Mouse (Mus musculus) layer of hippocampus, adult 2 months (tissue): Measurements from ENCODE around the gene Ralgps1. TPM values are rescaled to one million over a fixed set of nuclear protein-coding genes. Genes with fewer than 3 reads are reported as not detected.
A peak's percentile ranks its signal among the peaks of the same experiment; 100 is the strongest.
"Not testable (repeated sequence)": the region's sequence is repeated elsewhere in the genome, so short reads cannot be mapped to it uniquely, and the experiment has no call there.

Experiments
- DNase-seq, 2 experiments: peaks; one replicate each; pipeline ENCODE4 v3.0.0; 2022; ENCODE audit warnings: low spot score in 2 of 2
- H3K27ac ChIP-seq: fragments of 200-600 bp; 2 replicates; pipeline ENCODE4 v1.8.1; 2022
- H3K4me3 ChIP-seq: fragments of 200-600 bp; 2 replicates; pipeline ENCODE4 v1.8.1; 2022; ENCODE audit warnings: mild to moderate bottlenecking
- CTCF ChIP-seq: fragments of 200-600 bp; conservative IDR thresholded peaks from 2 replicates; pipeline ENCODE4 v1.8.1; 2022; ENCODE audit warnings: antibody characterized with exemption, mild to moderate bottlenecking, moderate library complexity
- total RNA-seq, 2 experiments: library from RNA; stranded (reverse); gene quantifications; 2 replicates each; pipeline ENCODE4 v1.2.3; 2021

The Ralgps1 gene
- total RNA-seq, 2 experiments from 2014 or later, result 68.2 TPM

DNA sequence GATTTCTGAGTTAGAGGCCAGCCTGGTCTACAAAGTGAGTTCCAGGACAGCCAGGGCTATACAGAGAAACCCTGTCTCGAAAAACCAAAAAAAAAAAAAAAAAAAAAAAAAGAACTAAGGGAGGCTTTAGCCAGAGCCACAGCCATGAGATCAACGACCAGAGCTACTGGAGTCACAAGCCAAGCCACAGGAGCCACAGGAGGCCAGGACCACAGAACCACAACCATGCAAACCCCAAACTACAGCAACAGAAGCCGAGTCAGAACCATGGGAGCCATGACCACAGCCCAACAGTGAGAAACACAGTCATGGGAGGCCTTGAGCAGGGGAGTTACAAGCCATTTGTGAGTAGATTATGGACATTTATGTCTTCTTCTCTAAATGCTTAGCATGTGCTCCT is 41.7 kb downstream of the Ralgps1 start:
- Histone ChIP-seq H3K4me3 (no peak overlapping the region), H3K27ac (no peak overlapping the region)
- TF ChIP-seq CTCF, result no peak
- no peak for DNase-seq

DNA sequence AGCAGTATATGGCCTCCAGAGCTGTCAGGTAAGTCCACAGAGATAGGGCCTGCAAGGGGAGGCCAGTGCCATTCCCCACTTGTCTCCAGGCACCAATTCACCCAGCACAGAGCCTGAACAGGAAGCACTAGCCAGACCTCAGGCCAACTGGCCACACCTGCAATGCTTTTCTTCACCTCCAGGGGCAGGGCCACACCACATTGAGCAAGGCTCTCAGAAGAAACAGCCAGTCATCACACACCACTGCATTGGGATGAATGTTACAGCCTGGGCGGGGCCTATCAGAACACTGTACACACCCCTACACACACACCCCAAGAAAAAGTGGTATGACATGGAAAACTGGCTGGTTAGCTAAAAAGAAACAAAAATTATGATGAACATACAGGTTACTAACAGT is 42.3 kb downstream of the Ralgps1 start:
- TF ChIP-seq CTCF, result peak; percentile 78
- Histone ChIP-seq H3K4me3 (no peak overlapping the region), H3K27ac (no peak overlapping the region)
- no peak for DNase-seq

DNA sequence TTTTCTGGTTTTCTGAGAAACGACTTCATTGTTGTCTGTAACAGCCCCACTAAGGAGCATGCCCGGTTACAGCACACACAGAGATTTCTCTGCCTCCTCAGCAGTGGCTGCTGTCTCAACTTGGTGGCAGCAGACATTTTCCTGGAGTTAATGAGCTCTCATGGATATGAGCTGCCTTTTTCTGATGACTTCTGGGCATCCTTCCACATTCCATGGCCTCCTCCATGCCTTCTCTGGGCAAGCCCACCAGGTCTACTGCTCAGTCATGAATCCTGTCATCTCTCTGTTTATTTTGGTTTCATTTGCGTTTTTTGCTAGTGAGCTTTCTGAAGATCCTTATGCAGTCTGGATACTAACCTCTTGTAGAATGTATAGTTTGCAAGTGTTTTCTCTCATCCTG is 45.9 kb downstream of the Ralgps1 start:
- no peak for DNase-seq
- H3K27ac ChIP-seq, result no peak overlapping the region
- H3K4me3 ChIP-seq, result no peak overlapping the region
- TF ChIP-seq CTCF, result no peak

DNA sequence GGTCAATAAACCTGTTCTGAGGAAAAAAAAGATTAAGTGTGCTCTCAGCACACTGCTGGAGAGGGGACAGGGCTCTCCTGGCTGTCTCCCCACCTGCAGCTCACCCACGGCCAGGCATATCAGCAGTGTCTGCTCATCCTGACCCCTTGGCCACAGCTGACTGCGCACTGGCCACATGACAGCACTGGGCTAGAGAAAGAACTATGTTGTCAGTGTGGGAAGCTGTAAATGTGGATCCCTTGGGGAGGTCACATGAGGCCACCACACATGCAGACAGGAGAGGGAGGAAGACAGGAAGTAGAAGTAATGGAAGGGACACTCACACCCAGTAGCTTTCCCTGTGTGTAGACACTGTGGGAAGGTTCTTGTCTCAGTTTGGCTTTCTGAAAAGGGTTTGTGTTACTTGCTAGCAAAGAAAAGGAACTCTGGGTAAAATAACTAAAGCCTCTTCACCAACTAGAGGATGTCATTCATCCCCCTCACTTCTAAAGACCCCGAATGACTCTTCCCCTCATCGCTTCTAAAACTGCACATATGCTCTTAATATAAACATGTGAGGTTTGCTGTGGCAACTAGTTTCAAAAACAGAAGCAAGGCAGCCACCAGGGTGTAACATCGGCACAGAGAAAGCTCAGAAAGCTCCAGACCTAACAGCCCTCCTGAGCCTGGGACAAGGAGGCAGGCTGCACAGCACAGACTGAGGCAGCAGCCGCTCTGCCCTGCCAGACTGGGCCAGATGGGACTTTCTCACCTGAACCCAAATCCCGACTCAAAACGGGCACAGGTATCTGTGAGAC is 47.3 kb downstream of the Ralgps1 start:
- no peak for TF ChIP-seq CTCF
- H3K27ac ChIP-seq, result peak overlapping the region; percentile 29; the same call in 1 of the 2 replicates
- H3K4me3 ChIP-seq, result no peak overlapping the region
- DNase-seq, result no peak

DNA sequence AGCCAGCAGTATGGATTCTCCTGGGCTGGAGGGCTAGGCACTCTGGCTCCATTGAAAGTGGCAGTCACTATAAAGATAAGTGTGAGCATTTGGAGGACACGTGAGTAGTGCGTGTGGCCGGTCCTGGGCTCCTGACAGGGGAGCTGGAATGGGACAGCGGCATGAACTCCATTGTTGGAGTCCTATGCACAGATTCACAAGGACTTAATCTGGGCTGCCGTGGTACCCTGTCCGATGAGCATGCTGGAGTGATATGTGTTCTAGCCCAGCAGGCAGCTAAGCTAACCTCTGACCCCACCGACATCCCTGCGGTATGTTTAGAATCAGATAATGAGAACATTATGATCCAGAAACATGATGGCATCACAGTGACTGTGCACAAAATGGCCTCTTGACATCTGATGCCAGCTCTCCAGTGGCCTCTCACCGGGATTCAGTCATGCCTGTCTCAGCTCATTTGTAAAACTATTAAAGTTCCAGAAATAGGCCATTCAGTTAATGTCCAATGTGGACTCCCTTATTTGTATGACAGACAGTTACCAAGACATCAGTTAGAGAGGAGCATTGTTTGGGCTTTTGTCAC is 48.2 kb downstream of the Ralgps1 start:
- not testable (repeated sequence) for H3K4me3 ChIP-seq, DNase-seq, H3K27ac ChIP-seq

DNA sequence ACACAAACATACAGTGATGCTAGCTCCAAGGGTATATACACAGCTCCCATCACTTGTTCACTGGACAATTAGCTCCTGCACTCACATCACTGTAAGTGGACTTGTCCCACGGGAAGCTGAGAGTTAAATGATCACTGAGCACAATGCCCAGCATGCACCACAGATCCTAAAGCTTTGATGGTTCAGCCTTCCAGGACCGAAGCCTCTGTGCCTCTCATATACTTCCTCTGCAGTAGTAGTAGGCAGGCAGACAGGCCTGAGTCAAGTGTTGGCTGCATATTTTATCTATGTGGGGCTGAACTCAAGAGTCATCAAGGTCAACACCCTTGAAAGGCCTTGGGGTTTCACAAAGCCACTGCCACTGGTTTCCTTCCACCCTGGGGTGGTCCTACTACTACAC is 49.6 kb downstream of the Ralgps1 start:
- no peak overlapping the region for H3K4me3 ChIP-seq
- DNase-seq, result no peak
- H3K27ac ChIP-seq, result no peak overlapping the region
- no peak for TF ChIP-seq CTCF

DNA sequence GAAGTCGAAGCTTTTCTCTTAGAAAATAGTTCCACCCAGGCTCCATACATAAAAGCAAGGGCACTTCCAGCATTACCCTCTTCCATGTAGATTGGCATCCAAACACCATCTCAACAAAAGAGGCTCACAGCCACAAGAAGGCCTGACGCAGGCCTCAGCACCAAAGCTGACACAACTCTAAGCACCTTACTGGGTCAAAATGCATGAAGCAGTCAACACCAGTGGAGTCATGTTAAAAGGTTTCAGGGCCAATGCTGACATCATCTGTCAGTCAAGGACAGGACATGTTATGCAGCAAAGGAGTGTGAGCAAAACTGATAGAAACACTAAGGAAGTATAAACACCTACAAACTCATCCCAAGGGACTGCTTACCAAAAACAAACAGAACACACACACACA is 50.3 kb downstream of the Ralgps1 start:
- no peak overlapping the region for H3K4me3 ChIP-seq
- no peak for TF ChIP-seq CTCF
- H3K27ac ChIP-seq, result no peak overlapping the region
- no peak for DNase-seq

DNA sequence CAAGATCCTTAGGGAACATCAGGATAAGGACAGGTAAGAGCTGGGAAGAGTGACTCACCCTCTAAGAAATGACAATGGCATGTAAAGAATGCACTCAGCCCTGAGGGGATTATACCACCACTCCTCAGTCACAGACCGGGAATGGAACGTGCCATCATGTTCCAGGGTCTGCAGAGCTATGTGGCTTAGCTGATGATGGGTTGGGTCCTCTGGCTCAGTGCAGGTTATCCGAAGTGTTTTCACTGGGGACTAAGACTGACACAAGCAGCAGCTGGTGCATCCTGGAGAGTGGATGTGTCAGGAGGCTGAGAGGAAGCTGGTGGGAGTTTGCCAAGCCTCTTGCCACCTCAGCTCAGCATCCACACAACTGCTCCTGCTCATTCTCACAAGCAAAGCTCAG is 50.7 kb downstream of the Ralgps1 start:
- no peak overlapping the region for H3K4me3 ChIP-seq
- DNase-seq, result no peak
- H3K27ac ChIP-seq, result no peak overlapping the region
- no peak for TF ChIP-seq CTCF

DNA sequence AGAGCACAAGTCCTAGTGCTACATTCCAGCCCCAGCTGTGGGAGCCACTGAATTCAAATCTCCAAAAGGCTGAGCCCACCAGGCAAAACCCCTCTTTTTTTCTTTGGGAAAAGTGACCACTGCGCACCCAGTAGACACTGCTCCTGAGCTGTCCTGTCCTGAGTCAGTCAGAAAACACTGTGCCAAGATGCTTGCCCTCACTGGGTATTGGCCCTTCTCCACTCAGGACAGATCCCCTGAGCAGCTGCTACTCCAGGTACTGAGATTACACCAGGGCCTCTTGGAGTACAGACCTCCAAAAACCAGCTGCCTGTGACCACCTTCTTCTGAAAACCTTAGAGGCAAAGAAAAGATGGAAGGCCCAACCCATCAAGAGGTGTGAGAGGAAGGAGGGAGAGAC is 51.4 kb downstream of the Ralgps1 start:
- Histone ChIP-seq H3K4me3 (no peak overlapping the region), H3K27ac (no peak overlapping the region)
- no peak for TF ChIP-seq CTCF
- DNase-seq, result no peak

DNA sequence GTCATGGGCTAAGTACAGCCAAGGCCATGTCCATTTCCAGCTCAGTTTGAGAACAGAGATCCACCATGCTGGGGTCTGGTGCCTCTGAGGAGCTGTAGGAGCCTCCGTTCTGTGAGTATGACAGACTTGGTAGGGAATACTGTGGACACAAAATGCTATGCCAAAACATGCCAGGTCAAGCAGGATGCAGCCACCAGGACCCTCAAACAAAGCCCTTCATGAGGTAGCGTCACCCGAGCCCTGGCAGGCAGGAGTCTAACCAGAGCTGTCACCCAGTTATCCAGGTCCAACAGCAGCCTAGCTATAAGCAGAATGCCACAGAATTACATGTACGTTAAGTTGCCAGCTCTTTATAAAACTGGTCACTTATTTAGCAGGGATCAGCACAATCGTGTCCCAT is 51.8 kb downstream of the Ralgps1 start:
- no peak for TF ChIP-seq CTCF
- DNase-seq, result no peak
- H3K27ac ChIP-seq, result no peak overlapping the region; the same call in 1 of the 2 replicates
- H3K4me3 ChIP-seq, result no peak overlapping the region

DNA sequence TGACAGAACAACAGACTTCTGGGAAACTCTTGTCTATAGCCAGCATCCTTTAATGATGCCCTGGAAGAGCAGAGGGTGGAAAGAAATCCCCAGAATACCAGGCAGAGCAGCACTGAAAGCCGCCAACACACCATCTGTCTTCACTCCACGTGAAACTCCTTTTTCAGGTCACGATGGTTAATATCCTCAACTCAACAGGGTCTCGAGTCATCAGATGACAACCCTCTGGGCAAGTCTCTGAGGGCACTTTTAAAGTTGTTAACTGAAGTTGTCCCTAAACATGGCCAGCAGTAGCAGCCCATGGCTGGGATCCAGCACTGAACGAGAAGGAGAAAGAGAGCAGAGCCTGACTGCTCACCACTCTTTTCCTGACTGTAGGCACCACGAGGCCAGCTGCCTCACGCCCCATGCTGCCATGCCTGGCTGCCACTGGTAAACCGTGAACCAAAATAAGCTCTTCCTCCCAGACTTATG is 52.8 kb downstream of the Ralgps1 start:
- no peak overlapping the region for H3K4me3 ChIP-seq

DNA sequence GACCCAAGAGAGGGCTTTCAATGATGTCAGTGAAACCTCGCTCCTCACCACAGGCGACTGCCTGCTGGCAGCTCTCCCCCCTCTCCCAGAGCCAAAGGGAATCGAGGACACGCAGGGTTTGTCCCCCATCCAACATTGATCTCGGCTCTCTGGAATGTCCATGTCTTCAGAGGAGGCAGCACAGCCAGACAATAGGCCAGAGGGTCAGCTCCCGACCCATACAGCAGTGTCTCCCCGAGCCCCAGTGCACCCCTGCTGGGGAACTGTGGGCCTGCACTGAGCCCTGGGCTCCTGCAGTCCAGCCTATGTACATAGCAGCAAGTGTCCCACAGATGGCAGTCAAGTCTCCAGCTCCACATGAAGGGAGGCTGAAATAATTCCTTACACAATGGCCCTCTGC is 54.8 kb downstream of the Ralgps1 start:
- peak; percentile 39 to 64 for DNase-seq
- peak; percentile 87 for TF ChIP-seq CTCF
- Histone ChIP-seq H3K27ac (peak overlapping the region; percentile 72), H3K4me3 (no peak overlapping the region)

More for the DNA sequence above, 52.8 kb downstream of the Ralgps1 start:
- no peak for DNase-seq
- TF ChIP-seq CTCF, result no peak
- peak overlapping the region; percentile 43; the same call in 1 of the 2 replicates for H3K27ac ChIP-seq

DNA sequence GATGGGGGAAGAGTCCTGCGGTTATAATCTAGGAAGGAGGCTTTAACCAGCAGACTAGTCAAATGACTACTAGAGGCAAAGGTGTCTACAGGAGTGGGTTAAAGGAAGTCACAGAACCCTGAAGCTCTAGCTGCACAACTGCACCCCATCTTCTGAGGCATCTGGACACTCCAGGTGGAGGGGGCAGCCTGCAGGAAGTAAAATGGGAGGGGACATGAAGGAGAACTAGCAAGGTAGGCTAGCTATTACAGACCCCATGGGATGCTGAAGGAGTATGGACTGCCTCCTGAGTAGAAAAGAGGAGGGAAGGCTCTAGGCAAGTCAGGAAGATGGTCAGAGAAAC is 55.3 kb downstream of the Ralgps1 start:
- TF ChIP-seq CTCF, result no peak
- Histone ChIP-seq H3K27ac (peak overlapping the region; percentile 72), H3K4me3 (no peak overlapping the region)
- DNase-seq, result no peak
